Mouse (Mus musculus): ENCODE measurements around the gene Gabbr1. TPM values are rescaled to one million over a fixed set of nuclear protein-coding genes. Genes with fewer than 3 reads are reported as not detected.

The Gabbr1 gene
- polyA plus RNA-seq, 1 experiment: 28.7 TPM

DNA sequence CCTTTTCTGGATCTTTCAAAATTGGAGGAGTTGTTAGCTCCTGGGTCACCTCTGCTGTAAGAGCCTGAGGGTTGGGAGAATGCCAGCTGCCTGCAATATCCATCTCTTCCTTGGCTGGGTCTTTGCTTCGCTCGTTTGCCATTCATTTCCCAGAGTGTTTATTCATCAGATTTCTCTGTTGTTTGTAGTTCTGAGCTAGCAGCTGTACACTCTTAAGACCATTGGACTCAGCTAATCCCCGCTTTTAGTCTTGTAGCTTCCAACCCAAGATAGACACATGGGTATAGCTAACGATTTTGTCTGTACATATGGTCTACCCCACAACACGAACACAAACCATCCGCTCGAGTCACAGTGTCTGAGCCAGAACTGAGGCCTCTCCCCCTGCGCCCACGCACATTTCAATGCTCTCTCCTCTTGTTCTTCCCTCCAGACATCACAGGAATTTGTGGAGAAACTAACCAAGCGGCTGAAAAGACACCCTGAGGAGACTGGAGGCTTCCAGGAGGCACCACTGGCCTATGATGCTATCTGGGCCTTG lies 16.4 kb downstream of the Gabbr1 start:
- Histone ChIP-seq H3K27me3 (ENCODE audit: control insufficient read depth, insufficient read depth, low read length) (no peaks in the 10 kb centered on the region), H3K36me3 (ENCODE audit: control insufficient read depth, insufficient read depth, low read length) (peaks cover 15% of the 10 kb centered on the region), H3K4me1 (ENCODE audit: control insufficient read depth, insufficient read depth, insufficient read length) (no peaks in the 10 kb centered on the region), H3K27ac (ENCODE audit: insufficient read depth, low read length) (no peak overlapping the region), H3K4me3 (ENCODE audit: extremely low read depth, insufficient read depth, insufficient read length) (no peak overlapping the region)
- TF ChIP-seq POLR2A (IDR thresholded peaks at IDR 0.05; ENCODE audit: low read depth, low read length) (no peak), CTCF (IDR thresholded peaks at IDR 0.05; ENCODE audit: extremely low read depth, insufficient read depth, insufficient read length, insufficient replicate concordance) (no peak)
- DNase-seq (ENCODE audit: low read depth in 1 of 2, low spot score in 2 of 2): no peak
- 92% methylated on average over 10 of the region's 10 CpGs for WGBS

DNA sequence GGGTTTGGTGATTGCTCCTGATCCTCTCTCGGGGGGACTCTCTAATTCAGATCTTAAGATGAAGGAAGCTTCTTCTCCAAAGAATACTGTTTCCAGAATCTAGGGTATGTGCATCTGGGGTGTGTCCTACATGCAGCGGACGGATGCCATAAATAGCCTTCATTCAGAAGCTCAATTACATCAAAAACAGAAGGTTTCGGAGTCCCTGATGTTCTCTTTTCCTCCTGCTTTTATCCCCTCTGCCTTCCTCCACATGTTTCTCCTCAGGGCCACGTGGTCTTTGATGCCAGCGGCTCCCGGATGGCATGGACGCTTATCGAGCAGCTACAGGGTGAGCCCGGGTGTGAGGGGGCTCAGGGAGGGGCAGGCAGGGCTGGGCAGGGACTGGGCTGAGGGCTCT lies 17.3 kb downstream of the Gabbr1 start:
- no peaks in the 10 kb centered on the region for H3K27me3 ChIP-seq (ENCODE audit: control insufficient read depth, insufficient read depth, low read length)
- no peak for DNase-seq (ENCODE audit: low read depth in 1 of 2, low spot score in 2 of 2)
- H3K27ac ChIP-seq (ENCODE audit: insufficient read depth, low read length): no peak overlapping the region
- peaks cover 15% of the 10 kb centered on the region for H3K36me3 ChIP-seq (ENCODE audit: control insufficient read depth, insufficient read depth, low read length)
- no peaks in the 10 kb centered on the region for H3K4me1 ChIP-seq (ENCODE audit: control insufficient read depth, insufficient read depth, insufficient read length)
- no peak overlapping the region for H3K4me3 ChIP-seq (ENCODE audit: extremely low read depth, insufficient read depth, insufficient read length)
- 88% methylated on average over 10 of the region's 10 CpGs for WGBS
- TF ChIP-seq CTCF (IDR thresholded peaks at IDR 0.05; ENCODE audit: extremely low read depth, insufficient read depth, insufficient read length, insufficient replicate concordance): no peak
- no peak for TF ChIP-seq POLR2A (IDR thresholded peaks at IDR 0.05; ENCODE audit: low read depth, low read length)

GRCm38 (mm10) chr17:37063686-37064495 lies 18.1 kb downstream of the Gabbr1 start:
- Histone ChIP-seq H3K27me3 (ENCODE audit: control insufficient read depth, insufficient read depth, low read length) (no peaks in the 10 kb centered on the region), H3K27ac (ENCODE audit: insufficient read depth, low read length) (no peak overlapping the region), H3K4me1 (ENCODE audit: control insufficient read depth, insufficient read depth, insufficient read length) (no peaks in the 10 kb centered on the region), H3K4me3 (ENCODE audit: extremely low read depth, insufficient read depth, insufficient read length) (no peak overlapping the region), H3K36me3 (ENCODE audit: control insufficient read depth, insufficient read depth, low read length) (peaks cover 13% of the 10 kb centered on the region)
- DNase-seq (ENCODE audit: low read depth in 1 of 2, low spot score in 2 of 2): no peak
- 90% methylated on average over 11 of the region's 11 CpGs for WGBS
- TF ChIP-seq CTCF (IDR thresholded peaks at IDR 0.05; ENCODE audit: extremely low read depth, insufficient read depth, insufficient read length, insufficient replicate concordance) (no peak), POLR2A (IDR thresholded peaks at IDR 0.05; ENCODE audit: low read depth, low read length) (no peak)

- Histone ChIP-seq H3K27ac (ENCODE audit: insufficient read depth, low read length) (no peak overlapping the region), H3K36me3 (ENCODE audit: control insufficient read depth, insufficient read depth, low read length) (peaks cover 16% of the 10 kb centered on the region), H3K4me1 (ENCODE audit: control insufficient read depth, insufficient read depth, insufficient read length) (no peaks in the 10 kb centered on the region), H3K27me3 (ENCODE audit: control insufficient read depth, insufficient read depth, low read length) (no peaks in the 10 kb centered on the region), H3K4me3 (ENCODE audit: extremely low read depth, insufficient read depth, insufficient read length) (no peak overlapping the region)
- no peak for TF ChIP-seq CTCF (IDR thresholded peaks at IDR 0.05; ENCODE audit: extremely low read depth, insufficient read depth, insufficient read length, insufficient replicate concordance)
- TF ChIP-seq POLR2A (IDR thresholded peaks at IDR 0.05; ENCODE audit: low read depth, low read length): no peak
- WGBS: 87% methylated on average over 2 of the region's 2 CpGs
- DNase-seq (ENCODE audit: low read depth in 1 of 2, low spot score in 2 of 2): no peak
These were observed 20.2 kb downstream of the Gabbr1 start for GRCm38 (mm10) chr17:37065993-37066392.

- peaks cover 12% of the 10 kb centered on the region for H3K36me3 ChIP-seq (ENCODE audit: control insufficient read depth, insufficient read depth, low read length)
- no peak overlapping the region for H3K4me3 ChIP-seq (ENCODE audit: extremely low read depth, insufficient read depth, insufficient read length)
- 90% methylated on average over 1 of the region's 1 CpGs for WGBS
- no peaks in the 10 kb centered on the region for H3K27me3 ChIP-seq (ENCODE audit: control insufficient read depth, insufficient read depth, low read length)
- H3K4me1 ChIP-seq (ENCODE audit: control insufficient read depth, insufficient read depth, insufficient read length): no peaks in the 10 kb centered on the region
- H3K27ac ChIP-seq (ENCODE audit: insufficient read depth, low read length): no peak overlapping the region
- TF ChIP-seq CTCF (IDR thresholded peaks at IDR 0.05; ENCODE audit: extremely low read depth, insufficient read depth, insufficient read length, insufficient replicate concordance): no peak
- TF ChIP-seq POLR2A (IDR thresholded peaks at IDR 0.05; ENCODE audit: low read depth, low read length): no peak
- DNase-seq (ENCODE audit: low read depth in 1 of 2, low spot score in 2 of 2): no peak
These were observed 22.1 kb downstream of the Gabbr1 start for GRCm38 (mm10) chr17:37067861-37068260.

- WGBS: 91% methylated on average over 8 of the region's 8 CpGs
- Histone ChIP-seq H3K4me3 (ENCODE audit: extremely low read depth, insufficient read depth, insufficient read length) (no peak overlapping the region), H3K4me1 (ENCODE audit: control insufficient read depth, insufficient read depth, insufficient read length) (no peaks in the 10 kb centered on the region), H3K27ac (ENCODE audit: insufficient read depth, low read length) (no peak overlapping the region), H3K36me3 (ENCODE audit: control insufficient read depth, insufficient read depth, low read length) (peaks cover 7% of the 10 kb centered on the region), H3K27me3 (ENCODE audit: control insufficient read depth, insufficient read depth, low read length) (no peaks in the 10 kb centered on the region)
- TF ChIP-seq CTCF (IDR thresholded peaks at IDR 0.05; ENCODE audit: extremely low read depth, insufficient read depth, insufficient read length, insufficient replicate concordance): no peak
- no peak for TF ChIP-seq POLR2A (IDR thresholded peaks at IDR 0.05; ENCODE audit: low read depth, low read length)
- no peak for DNase-seq (ENCODE audit: low read depth in 1 of 2, low spot score in 2 of 2)
These were observed 24.4 kb downstream of the Gabbr1 start for GRCm38 (mm10) chr17:37070121-37070520.

All from spleen, adult 2 months (tissue).